Mouse (Mus musculus): ENCODE measurements at regions not wholly inside any gene's neighbourhood (a gene's known extent, or its start where the extent isn't known, plus 50 kb on each side); places are given as distances from the start of the nearest gene placed in this dataset.

GRCm38 (mm10) chr5:111595438-111595837 is 138.3 kb upstream of the Gm26897 start:
- DNase-seq (ENCODE audit: low spot score in 2 of 2) = no peak

GRCm38 (mm10) chr5:111597733-111598132 is 136.0 kb upstream of the Gm26897 start:
- DNase-seq (ENCODE audit: low spot score in 2 of 2) = no peak

DNA sequence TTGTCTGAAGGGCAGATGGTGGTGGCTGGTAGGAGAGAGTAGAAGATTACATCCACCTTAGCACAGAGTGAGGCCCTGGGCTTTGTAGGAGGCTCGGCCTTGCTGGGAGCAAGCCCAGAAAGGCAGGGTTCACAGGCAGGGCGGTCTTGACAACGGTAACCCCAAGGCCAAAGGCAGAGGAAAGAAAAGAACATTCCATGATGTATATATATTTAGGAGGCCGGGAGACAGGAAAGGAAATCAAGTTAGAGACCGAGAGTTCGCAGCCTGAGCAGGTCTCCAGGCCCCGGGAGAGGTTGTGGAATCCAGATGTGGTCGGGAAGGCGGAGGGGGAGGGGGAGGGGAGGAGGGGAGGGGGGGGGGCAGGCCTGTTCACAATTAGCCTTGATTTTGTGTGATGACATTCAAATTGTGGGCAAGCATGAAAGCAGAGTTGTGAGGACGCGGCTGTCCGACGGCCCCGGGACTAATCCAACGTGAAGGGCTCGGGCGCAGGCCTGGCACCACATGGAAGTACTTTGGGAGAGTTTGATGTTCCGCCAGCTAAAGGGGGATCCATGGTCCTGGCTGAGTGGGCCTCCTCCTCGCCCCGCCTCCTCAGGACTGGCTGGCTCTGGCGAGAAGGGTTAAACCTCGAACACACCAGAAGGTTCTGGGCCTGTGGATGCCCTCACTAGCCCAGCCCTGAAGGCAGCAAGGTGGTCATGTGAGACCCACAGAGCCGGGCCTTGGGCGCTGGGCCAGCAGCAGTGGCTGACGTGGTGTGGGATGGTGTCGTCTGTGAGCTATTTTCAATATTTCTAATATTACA is 131.8 kb upstream of the Gm26897 start:
- DNase-seq (ENCODE audit: low spot score in 2 of 2) = no peak

DNA sequence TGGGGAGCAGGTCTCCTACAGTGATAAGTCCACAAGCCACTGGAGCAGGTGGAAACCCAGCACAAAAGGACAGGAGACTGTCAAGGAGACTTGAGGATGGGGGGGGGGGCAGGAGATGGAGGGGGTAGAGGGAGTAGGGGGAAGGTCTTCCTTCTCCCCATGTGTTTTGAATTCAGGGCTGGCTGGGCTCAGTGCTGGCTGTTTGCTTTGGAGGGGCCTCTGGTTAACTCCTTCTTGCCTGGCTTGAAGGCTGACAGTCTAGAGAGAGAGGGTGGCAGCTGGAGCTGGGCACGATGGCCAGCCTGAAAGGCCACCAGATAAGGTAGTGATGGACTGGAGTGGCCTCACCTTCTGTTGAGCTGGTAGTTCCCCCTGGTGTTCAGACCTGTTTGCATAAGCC is 120.0 kb upstream of the Gm26897 start:
- DNase-seq (ENCODE audit: low spot score in 2 of 2) = no peak

- DNase-seq (ENCODE audit: low spot score in 2 of 2) = no peak
Observed at GRCm38 (mm10) chr5:111619974-111620373, 113.8 kb upstream of the Gm26897 start.

DNA sequence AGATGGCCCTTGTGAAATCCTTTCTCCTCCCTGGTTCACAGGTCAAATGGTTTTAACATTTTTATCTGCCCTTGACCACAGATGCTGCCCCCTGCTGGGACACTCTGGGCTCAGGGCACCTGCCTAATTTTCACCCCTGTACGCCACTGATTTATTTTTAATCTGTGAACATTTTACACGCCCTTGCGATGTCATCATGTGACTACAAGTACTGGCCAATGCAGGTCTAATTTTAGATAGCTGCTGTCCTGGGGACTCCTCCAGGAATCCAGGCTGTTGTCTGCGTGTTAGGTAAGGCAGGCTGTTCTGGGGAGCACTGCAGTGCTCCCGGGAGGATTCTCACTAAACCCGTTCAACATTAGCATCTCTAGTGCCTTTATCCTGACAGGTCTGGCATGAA is 113.1 kb upstream of the Gm26897 start:
- peak in 1 of 2 experiments; percentile 14 for DNase-seq (ENCODE audit: low spot score in 2 of 2)

DNA sequence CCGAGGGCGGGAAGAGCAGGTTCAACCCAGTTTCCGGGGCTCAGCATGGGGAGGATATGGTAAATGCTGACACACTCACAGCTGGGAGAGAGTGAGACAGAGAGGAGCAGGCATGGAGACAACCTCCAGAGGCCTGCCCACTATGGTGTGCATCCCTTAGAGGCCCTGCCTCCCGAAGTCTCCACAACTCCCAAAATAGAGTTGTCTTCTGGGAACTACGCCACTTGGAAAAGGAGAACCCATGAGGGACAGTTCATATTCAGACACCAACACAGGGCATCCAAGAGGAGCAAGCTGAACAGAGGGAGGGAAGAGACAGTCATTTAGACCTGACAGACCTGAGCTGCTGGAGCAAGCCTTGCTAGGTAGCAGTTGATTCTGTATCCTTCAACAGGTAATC is 111.2 kb upstream of the Gm26897 start:
- DNase-seq (ENCODE audit: low spot score in 2 of 2) = no peak

- no peak for DNase-seq (ENCODE audit: low spot score in 2 of 2)
Observed at GRCm38 (mm10) chr5:111626273-111626798, 107.4 kb upstream of the Gm26897 start.

DNA sequence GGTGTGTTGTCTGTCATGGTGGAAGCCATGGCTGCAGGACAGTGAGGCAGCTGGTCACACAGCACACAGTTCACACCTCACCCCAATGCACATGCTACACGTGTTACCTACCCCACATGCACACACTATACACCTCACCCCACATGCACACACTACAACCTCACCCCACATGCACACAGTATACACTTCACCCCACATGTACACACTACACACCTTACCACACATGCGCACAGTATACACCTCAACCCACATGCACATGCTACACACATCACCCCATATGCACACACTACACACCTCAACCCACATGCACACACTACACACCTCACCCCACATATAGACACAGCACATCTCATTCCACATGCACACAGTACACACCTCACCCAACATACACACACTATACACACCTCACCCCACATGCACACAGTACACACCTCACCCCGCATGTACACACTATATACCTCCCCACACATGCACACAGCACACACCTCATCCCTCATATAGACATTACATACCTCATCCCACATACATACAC is 103.3 kb upstream of the Gm26897 start:
- no peak for DNase-seq (ENCODE audit: low spot score in 2 of 2)

- DNase-seq (ENCODE audit: low spot score in 2 of 2) = no peak
Observed at GRCm38 (mm10) chr5:111631572-111632161, 102.1 kb upstream of the Gm26897 start.

GRCm38 (mm10) chr5:111635092-111635491 is 98.6 kb upstream of the Gm26897 start:
- no peak for DNase-seq (ENCODE audit: low spot score in 2 of 2)

DNA sequence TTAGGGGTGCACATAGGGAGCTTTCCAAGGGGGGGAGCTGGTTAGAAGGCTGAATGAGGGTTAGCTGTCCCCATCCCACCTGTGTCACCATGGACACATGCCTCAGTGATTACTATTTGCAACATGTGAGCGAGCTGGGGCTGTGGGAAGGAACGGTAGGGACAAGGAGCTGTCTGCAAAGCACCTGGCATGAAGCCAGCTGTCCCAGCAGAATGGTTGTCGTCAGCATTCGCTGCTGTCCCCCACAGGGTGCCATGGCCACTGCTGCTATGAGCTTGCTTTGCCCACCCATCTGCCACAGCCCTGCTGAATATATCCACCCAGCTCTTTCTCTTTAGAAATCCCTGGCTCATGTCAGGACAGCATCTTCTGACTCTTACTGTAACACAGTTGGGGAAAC is 96.8 kb upstream of the Gm26897 start:
- DNase-seq (ENCODE audit: low spot score in 2 of 2) = no peak

DNA sequence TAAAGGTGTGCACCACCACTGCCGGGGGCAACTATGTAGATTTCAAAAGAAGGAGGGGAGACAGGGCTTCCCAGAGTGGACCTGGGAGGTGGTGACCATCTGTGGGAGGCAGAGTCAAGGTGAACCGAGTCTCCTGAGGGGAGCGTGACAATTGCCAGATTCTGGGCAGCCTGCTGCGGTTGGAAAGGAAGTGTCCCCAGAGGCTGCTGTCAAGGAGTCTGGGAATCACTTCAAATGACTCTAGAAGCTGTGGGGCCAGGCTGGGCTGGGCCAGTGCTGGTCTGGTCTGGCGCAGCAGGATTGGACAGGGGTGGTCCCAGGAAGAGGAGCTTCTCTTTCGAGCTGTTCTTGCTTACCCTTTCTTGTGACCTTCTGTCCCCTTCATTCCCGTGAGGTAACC is 95.4 kb upstream of the Gm26897 start:
- no peak for DNase-seq (ENCODE audit: low spot score in 2 of 2)

- no peak for DNase-seq (ENCODE audit: low spot score in 2 of 2)
Observed at GRCm38 (mm10) chr5:111639476-111640287, 94.0 kb upstream of the Gm26897 start.

DNA sequence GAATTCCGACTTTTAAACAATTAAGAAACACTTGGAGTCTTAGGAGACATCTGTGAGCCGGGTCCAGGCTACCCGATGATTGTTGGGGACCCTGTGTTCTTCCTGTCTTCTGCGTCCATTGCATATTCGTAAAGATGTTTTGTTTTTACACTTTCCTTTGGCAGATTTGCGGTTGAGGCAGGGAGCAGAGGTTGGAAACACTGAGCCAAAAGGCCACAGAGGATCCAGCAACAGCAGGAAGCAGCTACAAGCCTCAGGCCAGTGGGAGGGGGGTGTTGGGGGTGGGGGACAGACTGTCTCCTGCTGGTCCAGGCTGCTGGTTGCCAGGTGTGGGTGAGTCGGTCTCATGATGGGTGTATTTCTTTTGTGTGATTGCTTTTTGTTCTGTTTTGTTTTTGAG is 92.7 kb upstream of the Gm26897 start:
- no peak for DNase-seq (ENCODE audit: low spot score in 2 of 2)

- no peak for DNase-seq (ENCODE audit: low spot score in 2 of 2)
Observed at GRCm38 (mm10) chr5:111641685-111642084, 92.0 kb upstream of the Gm26897 start.

DNA sequence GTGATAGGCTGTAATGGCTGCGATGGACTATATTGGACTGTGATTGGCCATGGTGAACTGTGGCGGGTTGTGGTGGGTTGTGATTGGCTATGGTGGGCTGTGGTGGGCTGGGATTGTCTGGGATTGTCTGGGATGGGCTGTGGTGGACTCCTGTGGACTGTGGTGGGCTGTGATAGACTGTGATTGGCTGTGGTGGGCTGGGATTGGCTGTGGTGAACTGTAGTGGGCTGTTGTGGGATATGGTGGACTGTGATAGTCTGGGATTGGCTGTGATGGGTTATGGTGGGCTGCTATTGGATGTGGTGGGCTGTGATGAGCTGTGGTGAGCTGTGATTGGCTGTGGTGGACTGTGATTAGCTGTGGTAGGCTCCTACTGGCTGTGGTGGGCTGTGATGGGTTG is 89.6 kb upstream of the Gm26897 start:
- no peak for DNase-seq (ENCODE audit: low spot score in 2 of 2)

DNA sequence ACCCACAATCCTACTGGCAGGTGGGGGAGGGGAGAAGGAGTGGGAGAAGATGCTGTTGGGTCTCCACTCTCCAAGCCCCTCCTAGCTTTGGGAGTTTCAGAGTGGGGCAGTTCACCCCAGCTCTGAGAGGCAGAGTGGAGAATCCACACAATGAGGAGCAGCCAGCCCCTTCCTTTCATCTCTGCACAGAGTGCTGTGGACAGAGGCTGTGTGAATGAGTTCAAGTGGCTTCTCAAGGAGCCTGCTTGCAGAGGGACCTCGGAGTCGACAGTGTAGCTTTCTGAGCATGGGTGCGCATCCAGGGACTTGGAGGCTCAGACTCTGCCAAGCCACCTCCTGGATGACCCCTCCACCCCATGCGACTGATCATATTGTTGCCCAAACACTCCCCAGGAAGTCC is 88.9 kb upstream of the Gm26897 start:
- no peak for DNase-seq (ENCODE audit: low spot score in 2 of 2)

DNA sequence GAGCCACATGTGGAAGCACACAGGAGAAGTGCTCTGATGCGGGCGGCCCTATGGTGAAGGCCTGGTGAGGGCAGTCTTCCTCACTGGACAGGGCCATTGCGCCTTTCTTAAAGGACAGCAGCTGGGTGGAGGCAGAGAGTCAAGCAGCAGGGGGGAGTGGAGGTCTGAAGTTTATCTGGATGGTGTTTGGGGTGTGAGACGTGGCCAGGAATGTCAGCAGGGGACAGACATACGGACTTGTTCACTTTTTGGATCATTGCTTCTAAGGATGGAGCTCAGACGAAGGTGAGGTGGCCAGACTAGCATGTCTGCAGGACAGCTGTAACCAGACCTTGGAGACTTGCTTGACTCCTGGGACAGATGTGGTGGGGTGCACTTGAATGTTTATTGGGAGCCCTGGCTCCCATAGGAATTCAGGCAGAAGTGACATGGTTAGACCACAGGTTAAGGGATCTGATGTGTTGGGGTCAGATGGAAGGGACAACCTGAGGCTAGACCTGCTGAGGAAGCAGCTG is 86.0 kb upstream of the Gm26897 start:
- no peak for DNase-seq (ENCODE audit: low spot score in 2 of 2)

DNA sequence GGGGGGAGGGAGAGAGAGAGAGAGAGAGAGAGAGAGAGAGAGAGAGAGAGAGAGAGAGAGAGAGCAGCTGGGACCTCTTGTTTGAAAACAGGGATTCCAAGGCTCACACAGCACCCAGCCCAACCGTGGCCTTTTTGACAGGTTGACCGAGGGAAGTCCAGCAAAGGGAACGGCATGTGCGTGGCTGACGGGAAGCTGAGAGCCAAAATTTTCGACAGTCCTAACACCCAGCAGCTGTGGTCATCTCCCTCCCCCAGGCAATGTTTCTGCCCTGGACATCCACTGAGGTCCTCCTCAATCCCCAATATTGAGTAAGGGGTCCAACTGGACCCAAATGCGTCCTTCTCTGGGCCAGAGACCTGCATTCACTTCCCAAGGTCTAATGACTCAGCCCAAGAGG is 85.2 kb upstream of the Gm26897 start:
- no peak for DNase-seq (ENCODE audit: low spot score in 2 of 2)

DNA sequence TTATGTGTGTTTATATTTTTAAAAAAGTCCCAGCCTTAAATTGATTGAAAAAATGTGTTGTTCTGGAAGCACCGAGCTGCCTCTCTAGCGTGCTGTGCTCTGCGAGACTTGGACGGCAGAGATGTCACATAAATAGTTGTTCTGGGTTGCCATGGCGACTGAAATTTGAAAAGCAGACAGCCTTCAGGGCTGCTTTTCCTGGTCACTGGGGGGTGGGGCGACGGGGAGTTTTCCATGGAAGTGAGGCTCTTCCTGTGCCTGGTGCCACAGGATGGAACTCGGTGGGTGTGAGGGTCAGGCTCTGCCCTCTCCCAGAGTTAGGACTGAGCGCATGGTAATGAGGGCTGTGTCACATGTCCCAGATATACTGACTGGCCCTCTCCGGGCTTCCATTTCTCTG is 84.7 kb upstream of the Gm26897 start:
- peak; percentile 52 to 79 for DNase-seq (ENCODE audit: low spot score in 2 of 2)

GRCm38 (mm10) chr5:111652472-111652871 is 81.3 kb upstream of the Gm26897 start:
- no peak for DNase-seq (ENCODE audit: low spot score in 2 of 2)

Data from right cerebral cortex, postnatal 36 days (tissue).